In genomic region chr7:126762471-126763008, GRCm38 (mm10) we compare ENCODE assay signal across 9 mouse cellular contexts. TPM values are rescaled to one million over a fixed set of nuclear protein-coding genes. Genes with fewer than 3 reads are reported as not detected.
DNase-seq lines count a peak whose midpoint lies in the region; ATAC-seq and TF ChIP-seq lines count a peak whose summit lies in the region.
"Had no signal": no experiment of that assay in that cellular context is flagged by ENCODE, and none has a peak within 500 bp of the region (broad histone marks: within the 10 kb centered on the region; RNA-seq: fewer than 3 reads in every experiment).

No protein-coding gene starts in this region.

- peaks cover 68% of the 10 kb centered on the region for H3K36me3 ChIP-seq in forebrain, embryonic 10.5 days (replicated peaks)
- H3K36me3 ChIP-seq in forebrain, embryonic 11.5 days (ENCODE audit: control insufficient read depth, insufficient read depth, low read length), result no peaks in the 10 kb centered on the region
- peaks cover 31% of the 10 kb centered on the region for H3K36me3 ChIP-seq in lung, embryonic 16.5 days (ENCODE audit: control insufficient read depth, insufficient read depth, low read length)
- peaks cover 19% of the 10 kb centered on the region for H3K36me3 ChIP-seq in stomach, embryonic 16.5 days (ENCODE audit: control insufficient read depth, insufficient read depth, low read length)

- no peak for TF ChIP-seq POLR2A in lung, adult 2 months (IDR thresholded peaks at IDR 0.05; ENCODE audit: borderline replicate concordance, extremely low read depth, low read depth, low read length)

- 79% methylated on average over 17 of the region's 17 CpGs for WGBS in forebrain, embryonic 10.5 days
- WGBS in forebrain, embryonic 11.5 days, result 80% methylated on average over 17 of the region's 17 CpGs
- 43% methylated on average over 17 of the region's 17 CpGs for WGBS in lung, embryonic 16.5 days
- 41% methylated on average over 17 of the region's 17 CpGs for WGBS in lung, adult 2 months
- WGBS in stomach, embryonic 16.5 days, result 47% methylated on average over 17 of the region's 17 CpGs

- no peaks in the 10 kb centered on the region for H3K27me3 ChIP-seq in forebrain, embryonic 10.5 days (ENCODE audit: poor library complexity, severe bottlenecking)
- H3K27me3 ChIP-seq in forebrain, embryonic 11.5 days (ENCODE audit: control insufficient read depth, insufficient read depth, low read length), result no peaks in the 10 kb centered on the region
- H3K27me3 ChIP-seq in lung, embryonic 16.5 days (ENCODE audit: control insufficient read depth, insufficient read depth, low read depth, low read length), result no peaks in the 10 kb centered on the region
- H3K27me3 ChIP-seq in stomach, embryonic 16.5 days (ENCODE audit: control insufficient read depth, insufficient read depth, low read length), result no peaks in the 10 kb centered on the region

- H3K4me3 ChIP-seq in forebrain, embryonic 10.5 days, result 0 out of 2 replicates have a peak overlapping the region, but pooled peaks have one; percentile 5
- no peak overlapping the region for H3K4me3 ChIP-seq in forebrain, embryonic 11.5 days (ENCODE audit: low read depth, low read length)
- no peak overlapping the region for H3K4me3 ChIP-seq in lung, embryonic 16.5 days (ENCODE audit: low read length)
- H3K4me3 ChIP-seq in lung, adult 2 months (replicated peaks; ENCODE audit: extremely low read depth, low read depth, low read length), result no peak overlapping the region
- peak overlapping the region; percentile 7; the same call in 1 of the 2 replicates for H3K4me3 ChIP-seq in stomach, embryonic 16.5 days (replicated peaks; ENCODE audit: low read length)

- peaks cover 41% of the 10 kb centered on the region for H3K4me1 ChIP-seq in forebrain, embryonic 10.5 days
- H3K4me1 ChIP-seq in forebrain, embryonic 11.5 days (replicated peaks; ENCODE audit: control insufficient read depth, insufficient read depth, low read length), result peaks cover 4% of the 10 kb centered on the region; the same call in 1 of the 2 replicates
- peaks cover 24% of the 10 kb centered on the region for H3K4me1 ChIP-seq in lung, embryonic 16.5 days (replicated peaks; ENCODE audit: control insufficient read depth, insufficient read depth, low read length)
- peaks cover 22% of the 10 kb centered on the region for H3K4me1 ChIP-seq in lung, adult 2 months (ENCODE audit: control insufficient read depth, insufficient read depth, low read length)
- peaks cover 38% of the 10 kb centered on the region for H3K4me1 ChIP-seq in stomach, embryonic 16.5 days (ENCODE audit: control insufficient read depth, insufficient read depth, low read length)

- TF ChIP-seq CTCF in lung, adult 2 months (IDR thresholded peaks at IDR 0.05; ENCODE audit: insufficient read depth, low read length), result no peak

- no peak for ATAC-seq in forebrain, embryonic 11.5 days (replicated peaks; ENCODE audit: low FRiP score)
- no peak for ATAC-seq in lung, embryonic 16.5 days (ENCODE audit: low read depth)
- ATAC-seq in stomach, embryonic 16.5 days (ENCODE audit: insufficient read depth, low FRiP score), result no peak

- H3K27ac ChIP-seq in forebrain, embryonic 10.5 days, result peak overlapping the region; percentile 40; the same call in 1 of the 2 replicates
- no peak overlapping the region for H3K27ac ChIP-seq in forebrain, embryonic 11.5 days (ENCODE audit: low read depth, low read length)
- H3K27ac ChIP-seq in lung, embryonic 16.5 days (ENCODE audit: low read length), result peak overlapping the region; percentile 98; the same call in 1 of the 2 replicates
- peak overlapping the region; percentile 99 for H3K27ac ChIP-seq in stomach, embryonic 16.5 days (ENCODE audit: low read length)

- no peak overlapping the region for H3K9ac ChIP-seq in forebrain, embryonic 11.5 days (ENCODE audit: low read length)
- H3K9ac ChIP-seq in lung, embryonic 16.5 days (ENCODE audit: low read length), result peak overlapping the region; percentile 40
- peak overlapping the region; percentile 49; the same call in 1 of the 2 replicates for H3K9ac ChIP-seq in stomach, embryonic 16.5 days (ENCODE audit: low read length)

- no peak overlapping the region for H3K4me2 ChIP-seq in forebrain, embryonic 11.5 days (ENCODE audit: low read depth, low read length, severe bottlenecking)
- peak overlapping the region; percentile 9; the same call in 1 of the 2 replicates for H3K4me2 ChIP-seq in lung, embryonic 16.5 days (ENCODE audit: low read depth, low read length)
- peak overlapping the region; percentile 25 for H3K4me2 ChIP-seq in stomach, embryonic 16.5 days (ENCODE audit: low read depth, low read length)

- no peak for DNase-seq in forebrain, embryonic 10.5 days (ENCODE audit: extremely low spot score, low spot score)
- no peak for DNase-seq in forebrain, embryonic 11.5 days (ENCODE audit: low spot score)
- no peak for DNase-seq in lung, adult 2 months
- DNase-seq in layer of hippocampus, adult 9-11 months, result peak; percentile 84
- DNase-seq in lung, postnatal 10 days, result no peak
- DNase-seq in ovary, adult 18-20 months (ENCODE audit: low spot score), result no peak
- DNase-seq: adrenal gland, postnatal 14 days had no signal

- H3K9me3 ChIP-seq in forebrain, embryonic 10.5 days, result no peaks in the 10 kb centered on the region
- H3K9me3 ChIP-seq in forebrain, embryonic 11.5 days (ENCODE audit: control insufficient read depth, low read length), result no peaks in the 10 kb centered on the region
- H3K9me3 ChIP-seq in lung, embryonic 16.5 days (ENCODE audit: control insufficient read depth, low read length), result no peaks in the 10 kb centered on the region
- no peaks in the 10 kb centered on the region for H3K9me3 ChIP-seq in stomach, embryonic 16.5 days (replicated peaks; ENCODE audit: control insufficient read depth, low read length)

RNA-seq across cellular contexts. Expression of gene Mapk3, which starts 3.1 kb away (rescaled TPM):
- 54.4 and 55.7 TPM in 2 replicates for polyA plus RNA-seq in forebrain, embryonic 10.5 days (2016; fragmentation: Nextera tagmentation; extraction: Ambion mirVana)
- 40.1 and 50.6 TPM in 2 replicates for polyA plus RNA-seq in forebrain, embryonic 11.5 days (2014; fragmentation: Nextera tagmentation; extraction: Ambion mirVana)
- polyA plus RNA-seq in lung, embryonic 16.5 days (2015; fragmentation: Nextera tagmentation; extraction: Ambion mirVana), result 138 and 139 TPM in 2 replicates
- 500 and 548 TPM in 2 replicates for polyA plus RNA-seq in lung, adult 2 months (2012; rRNA removed)
- 94.8 and 109 TPM in 2 replicates for polyA plus RNA-seq in stomach, embryonic 16.5 days (2015; fragmentation: Nextera tagmentation; extraction: Ambion mirVana)

RNA-seq across cellular contexts. Expression of gene Gdpd3, which starts 3.6 kb away (rescaled TPM):
- polyA plus RNA-seq in forebrain, embryonic 10.5 days (2016; fragmentation: Nextera tagmentation; extraction: Ambion mirVana), result 0.77 and 0.98 TPM in 2 replicates
- polyA plus RNA-seq in forebrain, embryonic 11.5 days (2014; fragmentation: Nextera tagmentation; extraction: Ambion mirVana), result 1.5 and 1.9 TPM in 2 replicates
- polyA plus RNA-seq in lung, embryonic 16.5 days (2015; fragmentation: Nextera tagmentation; extraction: Ambion mirVana), result 2.9 and 4.2 TPM in 2 replicates
- 18.4 and 35.7 TPM in 2 replicates for polyA plus RNA-seq in lung, adult 2 months (2012; rRNA removed)
- polyA plus RNA-seq in stomach, embryonic 16.5 days (2015; fragmentation: Nextera tagmentation; extraction: Ambion mirVana), result 11.1 and 15.4 TPM in 2 replicates

RNA-seq across cellular contexts. Expression of gene Ypel3, which starts 14.2 kb away (rescaled TPM):
- 28.9 and 35.0 TPM in 2 replicates for polyA plus RNA-seq in forebrain, embryonic 10.5 days (2016; fragmentation: Nextera tagmentation; extraction: Ambion mirVana)
- 63.9 and 80.5 TPM in 2 replicates for polyA plus RNA-seq in forebrain, embryonic 11.5 days (2014; fragmentation: Nextera tagmentation; extraction: Ambion mirVana)
- polyA plus RNA-seq in lung, embryonic 16.5 days (2015; fragmentation: Nextera tagmentation; extraction: Ambion mirVana), result 111 and 123 TPM in 2 replicates
- 390 and 597 TPM in 2 replicates for polyA plus RNA-seq in lung, adult 2 months (2012; rRNA removed)
- polyA plus RNA-seq in stomach, embryonic 16.5 days (2015; fragmentation: Nextera tagmentation; extraction: Ambion mirVana), result 60.6 and 65.9 TPM in 2 replicates

RNA-seq across cellular contexts. Expression of gene Tbx6, which starts 18.7 kb away (rescaled TPM):
- polyA plus RNA-seq in forebrain, embryonic 10.5 days (2016; fragmentation: Nextera tagmentation; extraction: Ambion mirVana), result 0.32 and 0.61 TPM in 2 replicates
- polyA plus RNA-seq in forebrain, embryonic 11.5 days (2014; fragmentation: Nextera tagmentation; extraction: Ambion mirVana), result 0.28 and 0.61 TPM in 2 replicates
- polyA plus RNA-seq in lung, embryonic 16.5 days (2015; fragmentation: Nextera tagmentation; extraction: Ambion mirVana), result 0.25 and 0.68 TPM in 2 replicates
- 8.7 and 9.5 TPM in 2 replicates for polyA plus RNA-seq in lung, adult 2 months (2012; rRNA removed)
- polyA plus RNA-seq in stomach, embryonic 16.5 days (2015; fragmentation: Nextera tagmentation; extraction: Ambion mirVana), result 0.27 and 0.47 TPM in 2 replicates

RNA-seq across cellular contexts. Expression of gene Ppp4c, which starts 29.8 kb away (rescaled TPM):
- 413 and 423 TPM in 2 replicates for polyA plus RNA-seq in forebrain, embryonic 10.5 days (2016; fragmentation: Nextera tagmentation; extraction: Ambion mirVana)
- 348 and 392 TPM in 2 replicates for polyA plus RNA-seq in forebrain, embryonic 11.5 days (2014; fragmentation: Nextera tagmentation; extraction: Ambion mirVana)
- polyA plus RNA-seq in lung, embryonic 16.5 days (2015; fragmentation: Nextera tagmentation; extraction: Ambion mirVana), result 232 and 243 TPM in 2 replicates
- 135 and 156 TPM in 2 replicates for polyA plus RNA-seq in lung, adult 2 months (2012; rRNA removed)
- polyA plus RNA-seq in stomach, embryonic 16.5 days (2015; fragmentation: Nextera tagmentation; extraction: Ambion mirVana), result 180 and 192 TPM in 2 replicates

Comparison
In these comparisons a context has a peak if more than half of its experiments do, and no peak if none do; other contexts are left out.
1. H3K4me3 ChIP-seq: peak in forebrain, embryonic 10.5 days (single experiment) and stomach, embryonic 16.5 days (single experiment); none in forebrain, embryonic 11.5 days (single experiment), lung, embryonic 16.5 days (single experiment) and lung, adult 2 months (single experiment).